Mouse (Mus musculus): Measurements from ENCODE around the gene Ube2g2. TPM values are rescaled to one million over a fixed set of nuclear protein-coding genes. Genes with fewer than 3 reads are reported as not detected.

Ube2g2 gene
- polyA plus RNA-seq, 1 experiment, result 38.8 TPM

DNA sequence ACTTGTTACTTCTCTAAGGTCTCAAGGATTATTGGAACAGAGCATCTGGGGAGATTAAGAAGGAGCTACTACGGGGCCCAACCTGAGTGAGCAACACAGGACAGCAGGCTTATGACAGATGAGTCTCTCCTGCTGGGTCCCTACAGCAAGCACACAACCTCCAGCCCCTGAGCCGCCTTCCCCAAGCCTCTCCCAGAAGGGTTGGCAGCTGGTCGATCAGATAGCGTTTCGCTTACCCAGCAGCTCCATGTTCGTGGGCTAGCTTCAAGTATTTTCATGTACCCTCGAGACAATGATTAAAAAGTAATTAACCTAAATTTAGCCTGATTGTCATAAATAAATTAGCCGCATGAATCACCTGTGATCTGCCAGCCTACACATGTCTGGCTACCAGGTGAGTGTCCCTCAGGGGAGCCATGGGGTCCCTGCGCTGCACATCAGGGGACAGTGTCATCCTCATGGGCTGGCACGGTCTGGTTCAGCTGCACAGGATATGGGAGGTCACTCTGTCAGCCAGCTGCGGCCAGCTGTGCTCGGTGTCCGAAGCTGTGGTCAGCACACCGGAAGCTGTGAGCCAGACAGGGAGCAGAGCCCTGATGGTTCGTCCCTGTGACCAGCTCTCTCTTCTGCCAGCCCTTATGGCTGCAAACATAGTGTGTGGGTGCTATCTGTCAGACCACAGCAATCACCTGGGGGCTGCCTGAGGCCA, 36.4 kb downstream of the Ube2g2 start:
- TF ChIP-seq CTCF (IDR thresholded peaks at IDR 0.05; ENCODE audit: extremely low read depth, insufficient read depth, low read length), result no peak
- TF ChIP-seq POLR2A (IDR thresholded peaks at IDR 0.05; ENCODE audit: extremely low read depth, insufficient read depth, low read length), result no peak
- no peak overlapping the region for H3K4me3 ChIP-seq (ENCODE audit: insufficient read depth, low read length)
- no peaks in the 10 kb centered on the region for H3K4me1 ChIP-seq (ENCODE audit: control insufficient read depth, insufficient read depth, low read length)
- H3K27ac ChIP-seq (ENCODE audit: insufficient read depth, low read length), result no peak overlapping the region

DNA sequence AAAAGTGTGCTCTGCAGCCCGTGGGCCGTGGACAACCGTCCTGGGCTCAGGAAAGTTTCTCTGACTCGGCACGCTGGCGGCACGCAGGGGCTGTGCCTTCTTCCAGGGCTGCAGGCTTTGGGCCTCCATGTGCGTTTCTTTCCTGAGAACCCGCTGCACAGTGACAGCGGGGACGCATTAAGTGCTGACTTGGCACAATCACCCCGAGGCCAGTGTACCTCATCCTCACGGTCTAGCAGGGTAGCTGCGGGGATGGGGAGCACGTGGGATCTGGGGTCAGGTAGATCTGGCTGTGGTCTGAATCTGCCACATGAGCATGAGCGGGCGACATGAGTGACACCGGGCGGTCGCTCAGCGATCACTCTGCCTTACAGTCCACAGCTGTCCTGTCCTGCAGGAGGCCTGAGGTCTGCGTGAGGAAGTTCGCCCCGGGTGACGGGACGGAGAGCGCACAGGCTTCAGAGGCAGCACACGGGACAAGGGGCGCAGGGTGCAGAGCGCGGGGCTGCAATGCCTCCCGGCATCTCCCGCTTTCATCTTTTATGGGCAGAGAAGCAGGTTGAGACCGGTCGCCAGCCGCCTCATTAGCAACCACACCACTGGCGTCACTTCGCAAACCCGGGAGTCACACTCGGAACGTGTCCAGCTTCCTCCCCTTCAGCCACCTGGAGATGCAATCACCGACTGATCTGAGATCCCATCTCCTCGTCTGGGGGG, 42.0 kb downstream of the Ube2g2 start:
- no peak overlapping the region for H3K4me3 ChIP-seq (ENCODE audit: insufficient read depth, low read length)
- TF ChIP-seq CTCF (IDR thresholded peaks at IDR 0.05; ENCODE audit: extremely low read depth, insufficient read depth, low read length) (no peak), POLR2A (IDR thresholded peaks at IDR 0.05; ENCODE audit: extremely low read depth, insufficient read depth, low read length) (no peak)
- H3K27ac ChIP-seq (ENCODE audit: insufficient read depth, low read length), result no peak overlapping the region
- H3K4me1 ChIP-seq (ENCODE audit: control insufficient read depth, insufficient read depth, low read length), result no peaks in the 10 kb centered on the region

DNA sequence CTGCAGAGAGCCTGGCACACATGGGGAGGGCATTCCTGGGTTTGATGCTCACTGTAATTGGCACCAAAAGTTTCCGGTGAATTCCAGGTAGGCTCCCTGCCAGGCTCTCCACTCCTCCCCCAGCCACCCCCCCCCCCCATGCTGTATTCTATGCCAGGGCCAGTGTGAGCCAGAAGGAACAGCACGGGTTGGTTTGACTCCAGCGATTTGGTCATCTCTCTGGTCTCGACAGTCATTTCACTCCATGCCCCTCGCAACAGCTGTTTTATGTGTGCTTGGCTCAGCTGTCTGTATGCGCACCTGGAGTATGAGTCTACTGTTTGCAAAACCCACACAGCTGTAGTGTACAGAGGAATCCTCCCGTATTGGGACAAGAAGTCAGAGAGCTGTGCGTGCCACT, 44.3 kb downstream of the Ube2g2 start:
- H3K4me1 ChIP-seq (ENCODE audit: control insufficient read depth, insufficient read depth, low read length), result no peaks in the 10 kb centered on the region
- H3K4me3 ChIP-seq (ENCODE audit: insufficient read depth, low read length), result no peak overlapping the region
- TF ChIP-seq CTCF (IDR thresholded peaks at IDR 0.05; ENCODE audit: extremely low read depth, insufficient read depth, low read length), result no peak
- no peak for TF ChIP-seq POLR2A (IDR thresholded peaks at IDR 0.05; ENCODE audit: extremely low read depth, insufficient read depth, low read length)
- H3K27ac ChIP-seq (ENCODE audit: insufficient read depth, low read length), result no peak overlapping the region

DNA sequence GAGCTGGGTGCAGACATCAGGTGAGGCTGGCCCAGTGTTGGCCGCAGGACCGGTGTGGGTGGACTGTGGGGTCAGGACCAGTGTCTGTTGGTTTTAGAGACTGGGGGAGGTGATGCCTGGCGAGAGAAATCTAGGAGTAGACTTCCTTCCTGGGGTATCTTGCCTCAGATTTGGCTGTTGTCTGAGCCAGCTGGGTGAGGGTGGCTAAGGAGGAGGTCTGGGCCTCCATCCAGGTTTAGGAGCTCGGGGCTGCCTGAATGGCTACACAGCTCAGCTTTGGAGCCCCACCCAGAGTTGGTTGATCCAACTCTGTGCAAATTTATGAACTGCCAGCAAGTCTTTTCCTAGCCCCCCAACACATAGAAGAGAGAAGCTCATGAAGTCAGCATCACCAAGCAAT, 45.3 kb downstream of the Ube2g2 start:
- H3K4me3 ChIP-seq (ENCODE audit: insufficient read depth, low read length), result no peak overlapping the region
- no peaks in the 10 kb centered on the region for H3K4me1 ChIP-seq (ENCODE audit: control insufficient read depth, insufficient read depth, low read length)
- TF ChIP-seq POLR2A (IDR thresholded peaks at IDR 0.05; ENCODE audit: extremely low read depth, insufficient read depth, low read length), result no peak
- H3K27ac ChIP-seq (ENCODE audit: insufficient read depth, low read length), result no peak overlapping the region

DNA sequence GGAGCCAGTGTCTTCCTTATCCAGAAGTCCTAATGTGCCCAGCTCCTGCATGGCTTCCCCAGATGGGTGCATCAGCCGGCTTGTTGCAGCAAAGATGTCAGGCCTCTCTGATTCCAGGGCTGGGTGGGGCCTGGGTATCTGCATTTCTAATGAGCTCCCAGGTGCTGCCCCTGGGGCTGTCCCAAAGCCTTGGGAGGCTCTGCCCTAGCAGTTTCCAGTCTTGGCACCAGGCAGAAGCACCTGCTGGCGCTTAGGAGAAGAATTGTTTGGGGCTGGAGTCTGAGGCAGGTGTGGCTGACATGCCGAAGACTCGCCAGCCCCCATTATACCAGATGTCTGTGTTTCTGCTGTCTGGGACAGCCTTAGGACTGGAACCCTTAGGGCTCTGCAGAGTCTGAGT, 48.6 kb downstream of the Ube2g2 start:
- Histone ChIP-seq H3K4me1 (ENCODE audit: control insufficient read depth, insufficient read depth, low read length) (no peaks in the 10 kb centered on the region), H3K27ac (ENCODE audit: insufficient read depth, low read length) (no peak overlapping the region), H3K4me3 (ENCODE audit: insufficient read depth, low read length) (no peak overlapping the region)
- no peak for TF ChIP-seq POLR2A (IDR thresholded peaks at IDR 0.05; ENCODE audit: extremely low read depth, insufficient read depth, low read length)
- TF ChIP-seq CTCF (IDR thresholded peaks at IDR 0.05; ENCODE audit: extremely low read depth, insufficient read depth, low read length), result no peak

DNA sequence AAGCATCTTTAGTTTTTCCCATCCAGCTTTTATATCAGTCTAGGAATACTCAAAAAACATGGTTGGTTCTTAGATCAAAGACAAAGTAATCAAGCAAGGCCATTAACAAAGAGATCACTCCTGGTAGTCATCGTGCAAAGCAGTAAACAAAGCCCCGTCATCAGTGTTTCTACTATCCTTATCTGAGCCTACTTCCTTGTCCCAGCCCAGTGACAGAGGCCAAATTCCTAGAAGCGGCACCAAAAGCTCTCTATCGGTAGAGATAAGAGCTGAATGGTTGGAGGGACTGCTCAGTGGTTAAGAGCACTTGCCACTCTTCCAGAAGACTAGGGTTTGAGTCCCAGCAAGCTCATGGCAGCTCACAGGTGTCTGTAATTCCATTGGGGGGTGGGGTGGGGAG, 49.4 kb downstream of the Ube2g2 start:
- Histone ChIP-seq H3K4me1 (ENCODE audit: control insufficient read depth, insufficient read depth, low read length) (no peaks in the 10 kb centered on the region), H3K27ac (ENCODE audit: insufficient read depth, low read length) (no peak overlapping the region), H3K4me3 (ENCODE audit: insufficient read depth, low read length) (no peak overlapping the region)
- TF ChIP-seq CTCF (IDR thresholded peaks at IDR 0.05; ENCODE audit: extremely low read depth, insufficient read depth, low read length) (no peak), POLR2A (IDR thresholded peaks at IDR 0.05; ENCODE audit: extremely low read depth, insufficient read depth, low read length) (no peak)

DNA sequence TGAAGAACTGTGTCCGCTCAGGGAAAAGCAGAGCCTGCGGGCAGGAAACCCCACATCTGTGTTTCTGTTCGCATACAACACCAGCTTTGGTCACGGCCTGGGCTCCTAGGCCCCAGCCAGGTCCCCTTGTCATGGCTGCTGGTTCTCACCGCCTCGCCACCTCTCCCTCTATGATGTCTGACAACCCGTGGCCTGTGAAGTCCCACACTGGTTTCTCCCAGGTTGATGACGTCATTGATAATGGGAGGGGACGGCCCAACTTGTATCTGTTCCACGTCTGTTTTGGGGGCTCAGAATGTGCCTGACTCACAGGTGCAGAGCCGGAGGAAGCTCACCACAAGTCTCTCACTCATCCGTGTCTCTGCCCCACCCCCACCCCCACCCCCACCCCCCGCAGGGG, 51.7 kb downstream of the Ube2g2 start:
- TF ChIP-seq CTCF (IDR thresholded peaks at IDR 0.05; ENCODE audit: extremely low read depth, insufficient read depth, low read length) (no peak), POLR2A (IDR thresholded peaks at IDR 0.05; ENCODE audit: extremely low read depth, insufficient read depth, low read length) (no peak)
- Histone ChIP-seq H3K4me3 (ENCODE audit: insufficient read depth, low read length) (no peak overlapping the region), H3K4me1 (ENCODE audit: control insufficient read depth, insufficient read depth, low read length) (no peaks in the 10 kb centered on the region), H3K27ac (ENCODE audit: insufficient read depth, low read length) (no peak overlapping the region)

DNA sequence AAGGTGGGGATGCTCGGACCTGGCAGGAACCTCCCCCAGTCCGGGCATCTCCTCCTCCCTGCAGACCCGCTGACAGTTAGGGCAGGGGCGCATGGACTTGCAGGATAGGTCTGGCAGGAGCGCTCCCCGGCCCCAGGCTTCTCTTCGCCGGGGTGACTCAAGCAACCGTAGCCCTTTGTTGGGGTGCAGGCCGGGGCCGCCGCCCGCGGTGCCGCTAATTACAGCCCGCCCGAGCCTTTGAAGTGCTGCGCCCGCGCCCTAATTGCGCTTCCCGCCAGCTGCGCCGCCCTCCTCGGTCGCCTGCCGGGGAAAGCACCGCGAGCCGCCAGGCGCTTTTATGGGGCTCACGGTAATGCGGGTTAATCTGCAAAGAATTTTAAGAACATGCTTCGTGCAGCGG, 55.5 kb downstream of the Ube2g2 start:
- H3K4me1 ChIP-seq (ENCODE audit: control insufficient read depth, insufficient read depth, low read length), result peaks cover under 1% of the 10 kb centered on the region; the same call in 1 of the 2 replicates
- TF ChIP-seq CTCF (IDR thresholded peaks at IDR 0.05; ENCODE audit: extremely low read depth, insufficient read depth, low read length) (no peak), POLR2A (IDR thresholded peaks at IDR 0.05; ENCODE audit: extremely low read depth, insufficient read depth, low read length) (no peak)
- no peak overlapping the region for H3K27ac ChIP-seq (ENCODE audit: insufficient read depth, low read length)
- no peak overlapping the region for H3K4me3 ChIP-seq (ENCODE audit: insufficient read depth, low read length)

DNA sequence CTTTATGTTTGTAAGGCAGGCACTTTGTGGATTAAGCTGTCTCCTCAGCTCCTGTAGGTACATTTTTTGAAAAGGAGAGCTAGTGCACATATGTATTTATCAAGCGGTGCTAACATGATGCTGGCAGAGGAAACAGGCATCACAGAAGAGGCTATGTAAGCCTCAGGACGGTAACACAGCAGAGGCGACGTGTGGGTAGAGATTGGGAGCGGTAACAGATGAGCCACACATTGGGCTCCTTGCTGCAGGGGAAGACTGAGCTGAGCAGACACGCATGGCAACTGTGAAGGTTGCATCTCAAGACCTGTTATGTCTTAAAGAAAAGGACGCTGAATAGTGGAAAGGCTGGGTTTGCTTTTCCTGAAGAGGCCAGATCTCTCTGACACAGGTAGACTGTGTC, 60.9 kb downstream of the Ube2g2 start:
- TF ChIP-seq POLR2A (IDR thresholded peaks at IDR 0.05; ENCODE audit: extremely low read depth, insufficient read depth, low read length) (no peak), CTCF (IDR thresholded peaks at IDR 0.05; ENCODE audit: extremely low read depth, insufficient read depth, low read length) (no peak)
- Histone ChIP-seq H3K4me1 (ENCODE audit: control insufficient read depth, insufficient read depth, low read length) (peaks cover 4% of the 10 kb centered on the region), H3K4me3 (ENCODE audit: insufficient read depth, low read length) (no peak overlapping the region), H3K27ac (ENCODE audit: insufficient read depth, low read length) (no peak overlapping the region)

DNA sequence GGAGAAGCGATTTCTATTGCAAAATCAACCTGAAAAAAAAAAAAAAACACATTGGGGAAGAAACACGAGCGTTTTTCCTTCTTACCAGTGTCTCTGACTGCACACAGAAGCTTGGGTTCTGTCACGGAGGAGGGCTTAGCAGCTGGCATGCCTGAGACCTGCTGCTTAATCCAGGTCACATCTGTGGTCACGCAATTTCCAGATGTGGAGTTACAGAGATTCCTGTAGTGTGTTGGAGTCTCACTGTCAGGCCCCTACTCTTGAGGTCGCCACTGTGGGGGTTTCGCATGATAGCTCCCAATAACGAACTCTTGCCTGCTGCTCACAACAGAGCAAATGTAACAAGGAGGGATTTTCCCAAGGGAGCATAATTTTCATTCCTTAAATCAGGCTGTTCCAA, 62.1 kb downstream of the Ube2g2 start:
- Histone ChIP-seq H3K27ac (ENCODE audit: insufficient read depth, low read length) (no peak overlapping the region), H3K4me3 (ENCODE audit: insufficient read depth, low read length) (no peak overlapping the region)
- no peak for TF ChIP-seq CTCF (IDR thresholded peaks at IDR 0.05; ENCODE audit: extremely low read depth, insufficient read depth, low read length)
- no peak for TF ChIP-seq POLR2A (IDR thresholded peaks at IDR 0.05; ENCODE audit: extremely low read depth, insufficient read depth, low read length)

More for the DNA sequence above, 62.1 kb downstream of the Ube2g2 start:
- H3K4me1 ChIP-seq (ENCODE audit: control insufficient read depth, insufficient read depth, low read length), result peaks cover 4% of the 10 kb centered on the region
